ENCODE assay signal across 8 mouse cellular contexts in the genomic region with DNA sequence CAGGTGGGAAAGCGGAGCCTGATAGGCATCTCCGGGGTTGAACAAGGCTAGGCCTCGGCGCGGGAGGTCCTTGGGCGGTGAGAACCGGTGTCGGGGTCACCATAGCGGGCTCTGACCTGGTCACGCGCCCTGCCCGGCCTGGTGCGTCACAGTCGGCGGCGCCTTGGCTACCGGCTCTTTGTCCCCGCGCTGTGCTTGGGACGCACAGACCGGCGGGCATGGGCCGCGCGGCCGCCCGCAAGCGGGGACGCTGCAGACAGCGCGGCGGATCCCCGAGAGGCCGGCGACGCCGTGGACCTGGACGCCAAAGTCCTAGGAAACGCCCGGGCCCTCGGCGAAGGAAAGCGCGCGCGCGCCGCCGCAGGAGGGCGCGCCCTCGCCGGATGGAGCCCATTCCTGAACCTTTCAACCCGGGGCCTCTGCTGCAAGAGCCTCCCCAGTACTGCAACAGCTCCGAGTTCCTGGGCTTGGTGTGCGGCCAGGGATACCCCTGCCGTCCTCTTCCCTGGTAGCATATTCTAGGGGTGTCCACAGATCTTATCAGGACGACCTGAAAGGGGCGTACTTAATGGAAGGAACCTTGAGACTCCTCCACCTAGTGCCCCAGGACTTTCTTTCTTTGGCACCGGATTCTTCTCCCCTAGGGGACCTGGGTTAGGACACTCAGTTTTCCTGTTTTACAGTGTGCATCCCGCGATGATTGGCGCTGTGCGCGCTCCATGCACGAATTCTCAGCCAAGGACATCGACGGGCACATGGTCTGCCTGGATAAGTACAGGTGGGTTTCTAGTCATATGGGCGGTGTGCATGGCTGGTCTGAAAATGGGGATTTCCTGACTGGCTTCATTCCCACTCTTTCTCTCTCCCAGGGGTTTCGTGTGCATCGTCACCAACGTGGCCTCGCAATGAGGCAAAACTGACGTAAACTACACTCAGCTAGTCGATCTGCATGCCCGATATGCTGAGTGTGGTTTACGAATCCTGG. TPM values are rescaled to one million over a fixed set of nuclear protein-coding genes. Genes with fewer than 3 reads are reported as not detected.
DNase-seq lines count a peak whose midpoint lies in the region; ATAC-seq and TF ChIP-seq lines count a peak whose summit lies in the region.

No protein-coding gene starts in this region.

- peak overlapping the region; percentile 76 for H3K4me3 ChIP-seq in C2C12 (ENCODE audit: insufficient read depth, poor library complexity, severe bottlenecking)
- H3K4me3 ChIP-seq in embryonic facial prominence, embryonic 15.5 days (replicated peaks), result peak overlapping the region; percentile 70
- H3K4me3 ChIP-seq in heart, embryonic 10.5 days, result peak overlapping the region; percentile 92
- peak overlapping the region; percentile 86 for H3K4me3 ChIP-seq in kidney, embryonic 14.5 days (ENCODE audit: low read length)
- H3K4me3 ChIP-seq in liver, embryonic 16.5 days (ENCODE audit: low read depth, low read length), result peak overlapping the region; percentile 94

- peaks cover 26% of the 10 kb centered on the region for H3K79me2 ChIP-seq in C2C12 (ENCODE audit: control insufficient read depth, insufficient read depth)

- H3K27me3 ChIP-seq in C2C12 (ENCODE audit: control insufficient read depth, insufficient read depth, insufficient read length), result no peaks in the 10 kb centered on the region
- no peaks in the 10 kb centered on the region for H3K27me3 ChIP-seq in embryonic facial prominence, embryonic 15.5 days
- H3K27me3 ChIP-seq in heart, embryonic 10.5 days (ENCODE audit: insufficient read depth, poor library complexity, severe bottlenecking), result no peaks in the 10 kb centered on the region
- H3K27me3 ChIP-seq in kidney, embryonic 14.5 days (ENCODE audit: control insufficient read depth, insufficient read depth, low read length), result no peaks in the 10 kb centered on the region
- H3K27me3 ChIP-seq in liver, embryonic 16.5 days (ENCODE audit: control insufficient read depth, insufficient read depth, low read depth, low read length), result no peaks in the 10 kb centered on the region

- DNase-seq in adrenal gland, postnatal 4 days (ENCODE audit: low spot score in 2 of 2), result peak; percentile 48 to 62
- peak; percentile 87 for DNase-seq in heart, embryonic 10.5 days (ENCODE audit: low spot score)
- peak; percentile 48 to 68 for DNase-seq in natural killer cell, adult 2 months (ENCODE audit: low spot score in 2 of 2)
- DNase-seq in testis, postnatal 10 days (ENCODE audit: low spot score), result peak; percentile 79

- H3K9ac ChIP-seq in embryonic facial prominence, embryonic 15.5 days, result peak overlapping the region; percentile 86
- H3K9ac ChIP-seq in kidney, embryonic 14.5 days (ENCODE audit: low read depth, low read length), result peak overlapping the region; percentile 97
- H3K9ac ChIP-seq in liver, embryonic 16.5 days (ENCODE audit: low read depth, low read length), result peak overlapping the region; percentile 99

- peak overlapping the region; percentile 98 for H3ac ChIP-seq in C2C12 (ENCODE audit: control insufficient read depth, insufficient read length, low read depth)

- H3K9me3 ChIP-seq in embryonic facial prominence, embryonic 15.5 days (replicated peaks), result no peaks in the 10 kb centered on the region
- no peaks in the 10 kb centered on the region for H3K9me3 ChIP-seq in heart, embryonic 10.5 days
- no peaks in the 10 kb centered on the region for H3K9me3 ChIP-seq in kidney, embryonic 14.5 days (ENCODE audit: control insufficient read depth, low read length)
- no peaks in the 10 kb centered on the region for H3K9me3 ChIP-seq in liver, embryonic 16.5 days (replicated peaks; ENCODE audit: control insufficient read depth, low read length)

- peak; percentile 27; the same call in 1 of the 2 replicates for ATAC-seq in embryonic facial prominence, embryonic 15.5 days (ENCODE audit: insufficient number of reproducible peaks, low FRiP score, low TSS enrichment, low read depth)
- peak; percentile 45 for ATAC-seq in kidney, embryonic 14.5 days (ENCODE audit: low FRiP score, low TSS enrichment)
- ATAC-seq in liver, embryonic 16.5 days (ENCODE audit: low read depth), result peak; percentile 43

- TF ChIP-seq CTCF in C2C12 (IDR thresholded peaks at IDR 0.05; ENCODE audit: control insufficient read depth, insufficient read depth, insufficient read length), result peak; percentile 36

- WGBS in embryonic facial prominence, embryonic 15.5 days, result 1% methylated on average over 77 of the region's 77 CpGs
- WGBS in heart, embryonic 10.5 days, result 1% methylated on average over 77 of the region's 77 CpGs
- WGBS in kidney, embryonic 14.5 days, result 1% methylated on average over 73 of the region's 77 CpGs
- under 1% methylated on average over 77 of the region's 77 CpGs for WGBS in liver, embryonic 16.5 days (ENCODE audit: insufficient replicate concordance)

- H3K79me3 ChIP-seq in C2C12 (ENCODE audit: low read depth), result peaks cover 26% of the 10 kb centered on the region

- H3K36me3 ChIP-seq in C2C12 (ENCODE audit: control insufficient read depth, insufficient read depth), result peaks cover 33% of the 10 kb centered on the region
- peaks cover 33% of the 10 kb centered on the region for H3K36me3 ChIP-seq in embryonic facial prominence, embryonic 15.5 days
- peaks cover 38% of the 10 kb centered on the region for H3K36me3 ChIP-seq in heart, embryonic 10.5 days
- H3K36me3 ChIP-seq in kidney, embryonic 14.5 days (ENCODE audit: control insufficient read depth, insufficient read depth, low read length), result peaks cover 33% of the 10 kb centered on the region
- H3K36me3 ChIP-seq in liver, embryonic 16.5 days (ENCODE audit: control insufficient read depth, insufficient read depth), result peaks cover 31% of the 10 kb centered on the region

- peaks cover 32% of the 10 kb centered on the region for H3K4me1 ChIP-seq in embryonic facial prominence, embryonic 15.5 days
- H3K4me1 ChIP-seq in heart, embryonic 10.5 days, result peaks cover 61% of the 10 kb centered on the region
- H3K4me1 ChIP-seq in kidney, embryonic 14.5 days (ENCODE audit: control insufficient read depth, insufficient read depth, low read length), result peaks cover 17% of the 10 kb centered on the region
- H3K4me1 ChIP-seq in liver, embryonic 16.5 days (ENCODE audit: control insufficient read depth, low read depth, low read length), result peaks cover 46% of the 10 kb centered on the region

- H3K4me2 ChIP-seq in embryonic facial prominence, embryonic 15.5 days (replicated peaks), result peak overlapping the region; percentile 72
- H3K4me2 ChIP-seq in kidney, embryonic 14.5 days (replicated peaks; ENCODE audit: low read depth, low read length), result peak overlapping the region; percentile 86
- peak overlapping the region; percentile 90 for H3K4me2 ChIP-seq in liver, embryonic 16.5 days (ENCODE audit: low read depth, low read length)

- H3K27ac ChIP-seq in embryonic facial prominence, embryonic 15.5 days (replicated peaks), result peak overlapping the region; percentile 95
- H3K27ac ChIP-seq in heart, embryonic 10.5 days, result peak overlapping the region; percentile 99
- H3K27ac ChIP-seq in kidney, embryonic 14.5 days (ENCODE audit: low read depth, low read length), result peak overlapping the region; percentile 99
- peak overlapping the region; percentile 98 for H3K27ac ChIP-seq in liver, embryonic 16.5 days (ENCODE audit: low read length)

TF ChIP-seq in C2C12, 6 proteins besides CTCF, POLR2A, EP300 and RAD21 (continues in another document):
- TF ChIP-seq USF1 (IDR thresholded peaks at IDR 0.05; ENCODE audit: low read depth) (no peak), MYOD1 (IDR thresholded peaks at IDR 0.05; ENCODE audit: control insufficient read depth, insufficient read length, low read depth) (no peak)

RNA-seq across cellular contexts. Expression of a gene that starts 7.2 kb away (rescaled TPM):
- polyA plus RNA-seq in C2C12 (2012; fragmentation: generic; extraction: Trizol), result 964 TPM
- 100 to 1,000 TPM; 576 to 622 TPM for total RNA-seq in adrenal gland, postnatal 4 days (2021)
- 503 and 528 TPM in 2 replicates for polyA plus RNA-seq in embryonic facial prominence, embryonic 15.5 days (2015; fragmentation: Nextera tagmentation; extraction: Ambion mirVana)
- 767 and 797 TPM in 2 replicates for polyA plus RNA-seq in heart, embryonic 10.5 days (2016; fragmentation: Nextera tagmentation; extraction: Ambion mirVana)
- 552 and 641 TPM in 2 replicates for polyA plus RNA-seq in kidney, embryonic 14.5 days (2014; fragmentation: Nextera tagmentation; extraction: Ambion mirVana)
- 553 and 567 TPM in 2 replicates for polyA plus RNA-seq in liver, embryonic 16.5 days (2015; fragmentation: Nextera tagmentation; extraction: Ambion mirVana)

RNA-seq across cellular contexts. Expression of a gene that starts 14.5 kb away (rescaled TPM):
- polyA plus RNA-seq in C2C12 (2012; fragmentation: generic; extraction: Trizol), result 269 TPM
- total RNA-seq in adrenal gland, postnatal 4 days (2021), result 100 to 1,000 TPM; 103 to 112 TPM
- polyA plus RNA-seq in embryonic facial prominence, embryonic 15.5 days (2015; fragmentation: Nextera tagmentation; extraction: Ambion mirVana), result 218 and 221 TPM in 2 replicates
- 181 and 233 TPM in 2 replicates for polyA plus RNA-seq in heart, embryonic 10.5 days (2016; fragmentation: Nextera tagmentation; extraction: Ambion mirVana)
- 276 and 310 TPM in 2 replicates for polyA plus RNA-seq in kidney, embryonic 14.5 days (2014; fragmentation: Nextera tagmentation; extraction: Ambion mirVana)
- polyA plus RNA-seq in liver, embryonic 16.5 days (2015; fragmentation: Nextera tagmentation; extraction: Ambion mirVana), result 66.8 and 70.1 TPM in 2 replicates

RNA-seq across cellular contexts. Expression of a gene that starts 37.7 kb away (rescaled TPM):
- 1.6 TPM for polyA plus RNA-seq in C2C12 (2012; fragmentation: generic; extraction: Trizol)
- total RNA-seq in adrenal gland, postnatal 4 days (2021), result 1 to 10 TPM; 7.1 to 8.5 TPM
- 5.1 and 6.2 TPM in 2 replicates for polyA plus RNA-seq in embryonic facial prominence, embryonic 15.5 days (2015; fragmentation: Nextera tagmentation; extraction: Ambion mirVana)
- 12.0 and 16.7 TPM in 2 replicates for polyA plus RNA-seq in heart, embryonic 10.5 days (2016; fragmentation: Nextera tagmentation; extraction: Ambion mirVana)
- 4.8 and 7.7 TPM in 2 replicates for polyA plus RNA-seq in kidney, embryonic 14.5 days (2014; fragmentation: Nextera tagmentation; extraction: Ambion mirVana)
- 16.6 and 17.3 TPM in 2 replicates for polyA plus RNA-seq in liver, embryonic 16.5 days (2015; fragmentation: Nextera tagmentation; extraction: Ambion mirVana)

RNA-seq across cellular contexts. Expression of a gene that starts 51.2 kb away (rescaled TPM):
- polyA plus RNA-seq in C2C12 (2012; fragmentation: generic; extraction: Trizol), result 29.4 TPM
- total RNA-seq in adrenal gland, postnatal 4 days (2021), result 10 to 100 TPM; 51.7 to 53.2 TPM
- polyA plus RNA-seq in embryonic facial prominence, embryonic 15.5 days (2015; fragmentation: Nextera tagmentation; extraction: Ambion mirVana), result 19.4 and 19.8 TPM in 2 replicates
- 14.8 and 15.6 TPM in 2 replicates for polyA plus RNA-seq in heart, embryonic 10.5 days (2016; fragmentation: Nextera tagmentation; extraction: Ambion mirVana)
- 10.6 and 14.8 TPM in 2 replicates for polyA plus RNA-seq in kidney, embryonic 14.5 days (2014; fragmentation: Nextera tagmentation; extraction: Ambion mirVana)
- 10.3 and 11.8 TPM in 2 replicates for polyA plus RNA-seq in liver, embryonic 16.5 days (2015; fragmentation: Nextera tagmentation; extraction: Ambion mirVana)

RNA-seq across cellular contexts. Expression of a gene that starts 57.8 kb away (rescaled TPM):
- 10.7 TPM for polyA plus RNA-seq in C2C12 (2012; fragmentation: generic; extraction: Trizol)
- 10 to 100 TPM; 21.9 to 23.0 TPM for total RNA-seq in adrenal gland, postnatal 4 days (2021)
- 3.7 and 4.0 TPM in 2 replicates for polyA plus RNA-seq in embryonic facial prominence, embryonic 15.5 days (2015; fragmentation: Nextera tagmentation; extraction: Ambion mirVana)
- 2.8 and 4.1 TPM in 2 replicates for polyA plus RNA-seq in heart, embryonic 10.5 days (2016; fragmentation: Nextera tagmentation; extraction: Ambion mirVana)
- 1.8 and 2.7 TPM in 2 replicates for polyA plus RNA-seq in kidney, embryonic 14.5 days (2014; fragmentation: Nextera tagmentation; extraction: Ambion mirVana)
- 8.6 and 9.0 TPM in 2 replicates for polyA plus RNA-seq in liver, embryonic 16.5 days (2015; fragmentation: Nextera tagmentation; extraction: Ambion mirVana)

Comparison
In these comparisons a context has a peak if more than half of its experiments do, and no peak if none do; other contexts are left out.
1. Peak in every context shown above with its lines: DNase-seq, ATAC-seq, H3K4me3 ChIP-seq and H3K27ac ChIP-seq.